Mouse (Mus musculus): ENCODE data around the gene Traf2.
A peak's percentile ranks its signal among the peaks of the same experiment; 100 is the strongest.
"Not testable (repeated sequence)": the region's sequence is repeated elsewhere in the genome, so short reads cannot be mapped to it uniquely, and the experiment has no call there.

Traf2 gene

GRCm38 (mm10) chr2:25575432-25576027, 28.8 kb upstream of the Traf2 start:
- peak; percentile 81 for DNase-seq

- peak; percentile 97 for DNase-seq
Measured at GRCm38 (mm10) chr2:25574579-25575431, 28.1 kb upstream of the Traf2 start, which contains the start of the genes Mamdc4 and Phpt1. Gene Mamdc4, minus strand, starts transcription at chr2:25574845. Gene Phpt1, minus strand, starts transcription at chr2:25575224.

DNA sequence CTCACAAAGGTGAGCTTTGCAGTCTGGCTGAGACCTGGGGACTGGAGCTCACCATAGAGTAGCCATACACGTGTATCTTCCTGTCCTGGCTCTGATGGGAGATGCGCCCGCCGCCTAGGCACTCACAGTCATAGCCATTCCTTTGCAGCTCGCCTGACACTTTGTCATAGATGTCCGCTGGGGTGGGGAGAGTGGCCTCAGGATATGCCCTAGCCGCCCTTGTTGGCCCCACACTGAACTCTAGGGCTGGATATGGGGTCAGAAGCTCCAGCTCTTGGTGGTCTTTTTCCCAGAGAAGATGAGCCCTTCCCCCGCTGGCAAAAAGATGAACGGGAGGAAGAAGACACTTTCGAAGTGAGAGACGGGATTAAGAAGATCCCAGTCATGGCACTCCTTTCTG, 27.4 kb upstream of the Traf2 start:
- DNase-seq = no peak

DNA sequence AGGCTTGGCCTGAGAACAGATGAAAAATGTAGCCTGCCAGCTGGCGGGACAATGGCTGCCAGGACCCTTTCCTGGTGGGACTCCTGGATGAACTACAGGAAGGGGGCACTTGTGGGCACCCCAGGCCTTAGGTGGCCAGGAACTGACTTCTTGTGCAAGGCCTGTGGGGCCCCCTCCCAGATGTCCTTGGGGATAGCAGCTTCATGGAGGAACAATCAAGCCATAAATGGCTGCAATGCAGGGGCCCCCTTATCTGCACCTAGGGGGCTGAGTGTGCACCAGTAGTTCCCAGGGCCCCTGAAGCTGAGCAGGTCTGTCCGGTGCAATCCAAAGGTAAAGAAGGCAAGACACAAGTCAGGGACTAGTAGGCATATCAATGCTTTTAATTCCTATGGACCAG, 26.3 kb upstream of the Traf2 start:
- peak; percentile 58 for DNase-seq

DNA sequence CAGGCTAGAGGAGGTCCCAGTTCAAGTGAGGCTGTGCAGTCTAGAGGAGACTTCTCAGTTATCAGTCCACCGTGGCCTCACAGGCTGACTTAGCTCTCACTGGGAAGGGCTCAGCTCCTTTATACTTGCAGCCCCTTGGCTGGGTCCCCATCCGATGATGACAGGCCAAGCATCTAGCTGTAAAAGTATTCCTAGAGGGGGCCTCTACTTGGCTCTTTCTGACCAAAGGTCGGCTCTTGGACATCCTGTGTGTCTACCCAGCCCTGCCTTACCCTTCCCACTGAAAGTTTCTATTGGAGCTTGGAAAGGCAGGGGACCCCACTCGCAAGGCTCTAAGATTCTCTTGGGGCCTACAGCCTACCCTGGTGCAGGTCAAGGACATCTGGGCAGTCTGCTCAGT, 24.5 kb upstream of the Traf2 start:
- peak; percentile 35 for DNase-seq

DNA sequence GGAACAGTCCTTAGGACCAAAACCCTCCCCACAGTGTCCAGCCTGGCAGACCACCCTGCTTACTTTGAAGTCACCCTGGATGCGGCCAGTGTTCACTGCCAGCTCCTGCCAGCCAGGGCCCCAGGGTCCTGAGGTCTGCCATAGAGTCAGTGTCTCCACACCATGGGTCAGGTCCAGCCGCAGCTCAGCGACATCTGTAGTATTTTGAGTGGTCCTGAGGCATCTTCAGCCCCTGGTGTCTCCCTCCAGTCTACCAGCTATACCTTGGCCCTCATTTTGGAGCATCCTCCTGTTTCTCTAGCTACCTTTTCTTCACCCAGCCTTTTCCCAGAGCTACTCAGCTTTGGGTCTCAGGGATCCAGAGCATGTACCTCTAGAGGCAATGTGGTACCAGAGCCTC, 22.6 kb upstream of the Traf2 start:
- peak; percentile 38 for DNase-seq

DNA sequence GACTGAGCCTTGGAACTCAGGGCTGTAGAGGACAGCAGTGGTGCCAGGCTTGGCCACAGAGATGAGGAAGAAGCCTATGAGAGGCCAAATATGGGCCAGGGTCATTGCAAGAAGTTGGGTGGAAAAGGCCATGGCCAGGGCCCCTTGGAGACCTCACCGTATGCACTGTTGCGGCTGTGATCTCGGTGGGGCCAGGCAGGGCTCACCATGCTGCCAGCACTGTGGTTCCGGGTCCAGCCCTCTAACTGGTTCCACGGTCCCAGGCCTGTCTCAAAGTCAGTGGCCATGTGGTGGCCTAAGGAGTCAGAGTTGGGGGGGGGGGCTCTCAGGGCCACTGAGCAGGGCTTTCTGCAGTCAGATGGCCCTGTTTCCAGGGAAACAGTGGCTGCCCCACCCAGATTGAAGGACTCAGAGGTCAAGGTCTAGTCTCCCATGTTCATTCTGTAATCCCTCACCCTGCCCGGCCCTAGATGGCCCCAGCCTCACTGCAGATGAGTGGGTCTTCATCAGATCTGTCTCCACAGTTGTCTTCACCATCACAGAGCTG, 21.8 kb upstream of the Traf2 start:
- peak; percentile 32 for DNase-seq

DNA sequence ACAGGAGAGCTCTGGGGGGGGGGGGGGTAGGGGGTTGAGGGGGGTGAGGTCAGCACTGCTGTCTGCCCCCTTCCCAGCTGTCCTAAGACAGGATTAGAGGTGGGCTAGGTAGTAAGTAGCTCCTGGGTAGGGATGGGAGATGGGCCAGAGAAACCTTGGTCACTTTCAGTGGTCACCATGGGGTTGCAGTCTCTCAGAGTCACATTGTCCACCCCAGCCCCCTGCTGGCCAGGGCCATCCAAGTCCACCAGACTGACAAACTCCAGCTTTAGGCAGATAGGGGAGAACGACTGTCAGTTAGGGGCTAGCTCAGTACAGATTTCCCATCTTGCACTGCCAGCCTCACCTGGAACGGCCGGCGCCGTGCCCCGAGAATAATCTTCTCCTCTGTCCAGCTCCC, 19.8 kb upstream of the Traf2 start:
- no peak for DNase-seq

- DNase-seq = peak; percentile 51
Measured at GRCm38 (mm10) chr2:25565741-25566140, 19.0 kb upstream of the Traf2 start.

DNA sequence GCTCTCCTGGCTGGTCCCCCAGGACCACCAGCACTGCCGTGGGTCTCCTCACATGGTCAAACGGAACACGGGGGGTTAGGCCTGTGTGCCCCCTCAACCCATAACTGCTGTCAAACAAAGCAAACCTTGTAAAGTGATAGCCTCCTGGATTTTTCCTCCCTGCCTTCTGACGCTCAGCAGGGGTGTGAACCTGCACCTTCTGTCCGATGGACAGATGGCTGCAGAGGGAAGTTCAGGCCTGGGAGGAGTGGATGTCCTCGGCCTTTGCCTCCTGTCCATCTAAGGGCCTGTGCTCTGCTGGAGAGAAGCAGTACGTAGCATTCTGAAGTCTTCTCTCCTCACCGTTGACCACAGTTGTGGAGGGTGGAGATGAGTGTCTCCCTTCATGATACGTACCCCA, 15.2 kb upstream of the Traf2 start:
- peak; percentile 88 for DNase-seq

DNA sequence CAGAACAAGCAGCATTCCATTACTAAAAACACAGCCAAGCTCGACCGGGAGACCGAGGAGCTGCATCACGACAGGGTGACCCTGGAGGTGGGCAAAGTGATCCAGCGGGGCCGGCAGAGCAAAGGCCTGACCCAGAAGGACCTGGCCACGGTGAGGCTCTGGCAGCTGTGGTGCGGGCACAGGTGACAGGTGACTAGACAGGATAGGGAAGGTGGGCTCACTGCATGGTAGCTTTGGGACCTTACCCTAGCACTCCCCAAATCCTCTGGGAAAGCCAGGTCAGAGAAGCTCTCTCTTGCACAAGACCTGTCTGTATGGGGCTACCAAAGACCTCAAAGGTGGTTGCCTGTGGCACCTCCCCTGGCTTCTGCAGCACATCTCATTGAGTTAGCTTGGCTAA, 13.8 kb upstream of the Traf2 start:
- peak; percentile 34 for DNase-seq

DNA sequence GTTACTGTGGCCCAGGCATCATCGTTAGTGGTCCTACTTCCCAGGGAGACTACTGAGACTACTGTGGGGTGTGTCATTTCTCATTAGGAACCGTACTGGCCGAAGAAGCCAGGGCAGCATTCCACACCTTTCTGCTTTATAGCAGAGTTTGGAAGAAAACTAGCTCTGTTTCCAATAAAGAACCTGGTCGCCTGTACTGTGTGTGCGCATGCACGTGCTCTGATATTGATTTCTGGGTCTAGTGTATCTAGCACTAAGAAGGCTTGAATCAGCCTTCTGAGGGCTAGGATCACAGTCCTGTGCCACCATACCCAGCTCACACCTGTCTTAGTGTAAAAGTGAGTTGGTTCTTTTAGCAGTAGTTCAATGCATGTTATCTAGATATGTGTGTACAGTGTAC, 12.0 kb upstream of the Traf2 start:
- DNase-seq = no peak

DNA sequence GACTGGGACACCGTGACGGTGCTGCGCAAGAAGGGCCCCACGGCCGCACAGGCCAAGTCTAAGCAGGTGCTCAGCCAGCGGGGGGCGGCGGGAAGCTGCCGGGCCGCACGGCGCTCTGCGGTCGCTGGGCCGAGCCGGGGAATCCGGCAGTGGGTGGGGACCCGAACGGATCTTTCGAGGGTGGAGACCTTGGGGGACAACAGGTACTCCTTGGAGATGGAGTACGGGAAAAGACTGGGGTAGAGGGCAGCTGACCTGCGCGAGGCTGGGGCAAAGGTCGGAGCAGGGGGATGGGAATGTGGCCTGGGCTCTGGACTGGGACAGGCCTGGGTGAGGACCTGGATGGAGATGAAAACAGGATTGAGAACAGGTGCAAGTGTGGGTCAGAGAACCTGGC, 11.2 kb upstream of the Traf2 start:
- DNase-seq = no peak

DNA sequence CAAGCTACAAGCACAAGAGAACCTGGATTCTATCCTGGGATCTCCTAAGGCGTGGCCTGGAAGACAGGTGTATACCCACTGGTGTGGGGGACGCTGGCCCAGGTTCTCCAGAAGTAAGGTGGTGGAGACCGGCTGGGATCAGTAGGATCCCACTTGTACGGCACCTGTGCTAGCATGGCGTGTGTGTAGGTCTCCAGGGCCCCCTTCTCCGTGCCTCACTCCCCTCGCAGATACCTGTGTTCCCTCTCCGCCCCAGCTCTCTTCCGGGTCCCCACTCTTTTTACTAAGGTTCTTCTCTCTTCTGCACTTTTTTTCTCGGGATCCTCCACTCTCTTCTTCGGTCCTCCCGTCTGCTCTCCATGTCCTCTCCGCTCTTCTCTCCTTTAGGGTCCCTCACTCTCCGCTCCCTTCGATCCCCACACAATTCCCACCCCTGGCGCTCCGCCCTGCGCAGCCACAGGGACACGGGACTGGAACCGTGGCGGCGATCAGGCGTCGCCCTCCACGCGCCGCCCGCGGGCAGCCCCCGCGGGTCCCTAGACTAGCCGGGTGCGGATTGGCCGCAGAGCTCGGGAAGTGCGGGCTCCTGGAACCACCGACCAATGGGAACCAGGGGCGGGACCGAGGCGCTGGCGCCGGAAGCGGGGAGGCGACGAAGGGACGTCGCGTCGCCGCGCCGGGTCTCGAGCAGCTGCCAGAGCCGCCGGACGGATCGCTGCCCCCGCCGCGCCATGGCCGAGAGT, 10.7 kb upstream of the Traf2 start, which contains the start of gene Edf1:
Gene Edf1, plus strand, starts transcription at position 627 of the 743 bp plus-strand sequence.
- peak; percentile 96 for DNase-seq

GRCm38 (mm10) chr2:25556296-25556695, 9.6 kb upstream of the Traf2 start:
- DNase-seq = no peak

DNA sequence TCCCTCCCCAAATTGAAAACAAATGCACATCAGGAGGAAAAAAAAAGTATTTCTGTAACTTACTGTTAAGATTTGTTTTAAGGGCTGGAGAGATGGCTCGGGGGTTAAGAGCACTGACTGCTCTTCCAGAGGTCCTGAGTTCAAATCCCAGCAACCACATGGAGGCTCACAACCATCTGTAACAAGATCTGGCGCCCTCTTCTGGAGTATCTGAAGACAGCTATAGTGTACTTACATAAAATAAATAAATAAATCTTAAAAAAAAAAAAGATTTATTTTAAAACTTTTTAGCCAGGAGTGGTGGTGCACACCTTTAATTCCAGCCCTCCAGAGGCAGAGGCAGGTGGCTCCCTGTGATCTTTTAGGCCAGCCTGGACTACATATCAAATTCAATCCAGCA, 8.7 kb upstream of the Traf2 start:
- DNase-seq = not testable (repeated sequence)

GRCm38 (mm10) chr2:25553171-25553786, 6.5 kb upstream of the Traf2 start:
- peak; percentile 3 for DNase-seq

- DNase-seq = peak; percentile 74
Measured at GRCm38 (mm10) chr2:25551186-25551585, 4.4 kb upstream of the Traf2 start.

GRCm38 (mm10) chr2:25549021-25549991, 2.6 kb upstream of the Traf2 start:
- DNase-seq = peak; percentile 27

- peak; percentile 37 for DNase-seq
Measured at GRCm38 (mm10) chr2:25545996-25546810, 537 bp downstream of the Traf2 start.

Data from cerebellum, adult 9-11 months (tissue).